Mouse (Mus musculus): ENCODE measurements around the gene Adgrb3. TPM values are rescaled to one million over a fixed set of nuclear protein-coding genes. Genes with fewer than 3 reads are reported as not detected.

Gene Adgrb3
- polyA plus RNA-seq, 1 experiment from 2014 or later, result 0.43 TPM

DNA sequence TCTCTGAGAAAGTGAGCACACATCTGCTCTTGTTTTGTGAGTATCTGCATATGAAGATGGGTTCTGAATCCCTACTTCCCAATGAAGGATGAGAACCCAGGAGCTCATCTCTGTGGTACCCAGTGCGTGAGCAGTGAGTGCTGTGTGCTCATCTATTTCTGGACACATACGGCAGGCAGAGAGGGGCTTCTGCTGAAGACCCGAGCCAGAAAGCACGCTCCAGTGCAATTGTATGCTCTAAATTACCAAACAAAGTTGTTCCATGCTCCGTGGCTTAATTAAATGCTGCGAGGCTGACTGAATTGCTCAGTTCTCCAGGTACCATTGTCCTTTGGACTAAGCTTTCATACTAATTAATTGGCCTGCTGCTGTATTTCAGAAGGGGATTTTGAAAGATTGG is 648.9 kb downstream of the Adgrb3 start:
- Histone ChIP-seq H3K9ac (ENCODE audit: low read depth, low read length) (no peak overlapping the region), H3K27me3 (replicated peaks; ENCODE audit: control insufficient read depth, insufficient read depth, low read length) (no peaks in the 10 kb centered on the region), H3K36me3 (ENCODE audit: control insufficient read depth, insufficient read depth, low read length) (no peaks in the 10 kb centered on the region), H3K4me3 (ENCODE audit: low read depth, low read length) (no peak overlapping the region), H3K27ac (ENCODE audit: low read depth, low read length) (no peak overlapping the region), H3K4me1 (replicated peaks; ENCODE audit: control insufficient read depth, insufficient read depth, low read length) (no peaks in the 10 kb centered on the region), H3K4me2 (no peak overlapping the region), H3K9me3 (ENCODE audit: control insufficient read depth, low read length) (no peaks in the 10 kb centered on the region)
- DNase-seq (ENCODE audit: low spot score) (no peak), ATAC-seq (replicated peaks; ENCODE audit: low FRiP score) (no peak)
- WGBS, result 66% methylated on average over 6 of the region's 6 CpGs

DNA sequence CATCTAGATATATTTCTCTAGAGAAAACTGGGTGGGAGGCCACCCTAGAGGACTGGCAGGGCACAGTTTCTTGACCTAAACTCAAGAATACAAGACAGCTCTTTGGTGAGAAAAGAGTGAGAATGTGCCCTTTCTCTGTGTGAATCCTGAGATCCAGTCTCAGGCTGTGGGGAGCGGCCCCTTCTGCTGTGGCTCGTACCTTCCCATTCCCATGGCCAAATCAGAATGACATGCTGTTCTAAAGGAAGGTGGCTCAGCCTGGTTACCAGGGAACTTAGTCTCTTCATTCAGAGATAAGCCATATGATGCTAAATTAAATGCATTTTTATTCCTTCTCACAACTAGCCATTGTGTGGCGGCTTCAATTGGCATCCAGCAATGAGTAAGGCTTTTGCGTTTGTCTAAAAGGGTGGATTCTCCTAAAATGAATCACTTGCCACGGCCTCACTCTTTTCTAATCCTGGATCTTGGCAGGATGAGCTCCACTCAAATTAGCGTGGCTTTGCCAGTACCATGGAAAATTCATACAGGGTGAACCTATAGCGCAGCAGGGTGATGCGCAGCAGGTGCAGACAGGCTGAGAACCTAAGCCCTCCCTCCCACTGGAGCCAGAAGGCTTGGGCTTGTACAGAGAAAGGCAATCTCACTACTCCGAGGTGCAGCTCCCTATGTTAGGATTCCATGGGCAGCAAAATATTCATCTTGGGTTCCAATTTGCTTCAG is 649.5 kb downstream of the Adgrb3 start:
- no peak overlapping the region for H3K27ac ChIP-seq (ENCODE audit: low read depth, low read length)
- ATAC-seq (replicated peaks; ENCODE audit: low FRiP score), result no peak
- no peaks in the 10 kb centered on the region for H3K4me1 ChIP-seq (replicated peaks; ENCODE audit: control insufficient read depth, insufficient read depth, low read length)

DNA sequence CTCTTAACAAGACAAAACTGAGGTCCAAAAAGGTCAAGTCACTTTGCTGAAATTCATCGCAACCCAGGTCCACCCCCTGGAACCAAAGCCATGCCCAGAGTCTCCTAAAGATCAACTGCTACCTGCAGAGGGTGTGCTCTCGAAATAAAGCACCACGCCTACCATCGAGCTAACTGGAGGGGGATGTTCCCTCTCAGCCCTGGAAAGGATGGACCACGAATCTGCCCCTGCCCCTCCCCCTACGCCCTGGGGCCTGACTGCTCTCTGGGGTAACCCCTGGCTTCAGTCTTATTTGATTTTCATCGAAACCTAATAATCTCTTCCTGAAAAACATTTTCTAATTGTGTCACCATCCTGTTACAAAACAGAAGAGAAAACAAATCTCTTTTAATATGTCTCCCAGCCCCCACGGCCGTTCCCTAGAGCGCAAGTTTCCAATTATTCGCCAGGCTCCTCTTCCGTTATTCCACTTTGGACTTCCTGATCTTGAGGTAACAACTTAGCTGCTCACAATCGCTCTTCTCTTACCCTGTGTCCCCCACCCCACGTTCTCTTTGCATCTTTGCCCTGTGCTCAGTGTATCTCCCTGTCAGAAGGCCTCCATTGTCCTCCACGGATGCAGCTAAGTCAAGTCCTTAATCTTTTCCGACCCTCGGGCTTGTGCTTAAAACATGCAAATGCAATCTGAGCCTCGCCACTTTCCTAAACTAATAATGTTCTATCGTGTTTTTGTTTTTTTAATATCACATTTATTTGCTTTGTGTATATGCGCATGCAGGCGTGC is 651.0 kb downstream of the Adgrb3 start:
- H3K4me1 ChIP-seq (replicated peaks; ENCODE audit: control insufficient read depth, insufficient read depth, low read length), result no peaks in the 10 kb centered on the region
- 50% methylated on average over 21 of the region's 21 CpGs for WGBS
- no peaks in the 10 kb centered on the region for H3K36me3 ChIP-seq (ENCODE audit: control insufficient read depth, insufficient read depth, low read length)
- DNase-seq (ENCODE audit: low spot score), result no peak
- H3K27me3 ChIP-seq (replicated peaks; ENCODE audit: control insufficient read depth, insufficient read depth, low read length), result no peaks in the 10 kb centered on the region
- H3K27ac ChIP-seq (ENCODE audit: low read depth, low read length), result no peak overlapping the region
- H3K9me3 ChIP-seq (ENCODE audit: control insufficient read depth, low read length), result no peaks in the 10 kb centered on the region
- H3K4me3 ChIP-seq (ENCODE audit: low read depth, low read length), result no peak overlapping the region
- no peak overlapping the region for H3K9ac ChIP-seq (ENCODE audit: low read depth, low read length)
- ATAC-seq (replicated peaks; ENCODE audit: low FRiP score), result no peak
- no peak overlapping the region for H3K4me2 ChIP-seq

More for the DNA sequence above, 649.5 kb downstream of the Adgrb3 start:
- Histone ChIP-seq H3K4me2 (no peak overlapping the region), H3K36me3 (ENCODE audit: control insufficient read depth, insufficient read depth, low read length) (no peaks in the 10 kb centered on the region), H3K4me3 (ENCODE audit: low read depth, low read length) (no peak overlapping the region), H3K9me3 (ENCODE audit: control insufficient read depth, low read length) (no peaks in the 10 kb centered on the region), H3K9ac (ENCODE audit: low read depth, low read length) (no peak overlapping the region), H3K27me3 (replicated peaks; ENCODE audit: control insufficient read depth, insufficient read depth, low read length) (no peaks in the 10 kb centered on the region)
- WGBS, result 59% methylated on average over 9 of the region's 9 CpGs
- no peak for DNase-seq (ENCODE audit: low spot score)

DNA sequence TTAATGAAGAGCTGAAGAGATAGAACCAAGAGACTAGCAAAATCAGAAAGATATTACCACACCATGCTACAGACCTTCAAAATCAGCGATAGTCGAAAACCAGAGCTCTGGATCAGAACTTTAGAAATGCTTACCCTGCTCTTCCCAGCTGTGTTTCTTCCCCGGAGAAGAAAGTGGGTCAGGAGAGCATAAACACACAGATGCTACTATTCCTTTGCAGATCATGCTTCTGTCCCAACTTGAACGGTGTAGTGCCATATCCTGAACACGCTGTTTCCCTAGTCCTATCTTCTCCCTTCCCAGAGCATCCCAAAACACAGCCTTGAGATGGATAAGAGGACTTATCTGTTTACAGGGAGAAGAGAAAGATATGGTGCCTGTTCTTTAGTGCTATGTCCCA is 662.4 kb downstream of the Adgrb3 start:
- Histone ChIP-seq H3K4me1 (replicated peaks; ENCODE audit: control insufficient read depth, insufficient read depth, low read length) (no peaks in the 10 kb centered on the region), H3K4me3 (ENCODE audit: low read depth, low read length) (no peak overlapping the region), H3K36me3 (ENCODE audit: control insufficient read depth, insufficient read depth, low read length) (no peaks in the 10 kb centered on the region), H3K27me3 (replicated peaks; ENCODE audit: control insufficient read depth, insufficient read depth, low read length) (no peaks in the 10 kb centered on the region), H3K4me2 (no peak overlapping the region), H3K9me3 (ENCODE audit: control insufficient read depth, low read length) (no peaks in the 10 kb centered on the region), H3K9ac (ENCODE audit: low read depth, low read length) (no peak overlapping the region), H3K27ac (ENCODE audit: low read depth, low read length) (no peak overlapping the region)
- WGBS, result 80% methylated on average over 5 of the region's 5 CpGs
- no peak for DNase-seq (ENCODE audit: low spot score)
- ATAC-seq (replicated peaks; ENCODE audit: low FRiP score), result no peak

DNA sequence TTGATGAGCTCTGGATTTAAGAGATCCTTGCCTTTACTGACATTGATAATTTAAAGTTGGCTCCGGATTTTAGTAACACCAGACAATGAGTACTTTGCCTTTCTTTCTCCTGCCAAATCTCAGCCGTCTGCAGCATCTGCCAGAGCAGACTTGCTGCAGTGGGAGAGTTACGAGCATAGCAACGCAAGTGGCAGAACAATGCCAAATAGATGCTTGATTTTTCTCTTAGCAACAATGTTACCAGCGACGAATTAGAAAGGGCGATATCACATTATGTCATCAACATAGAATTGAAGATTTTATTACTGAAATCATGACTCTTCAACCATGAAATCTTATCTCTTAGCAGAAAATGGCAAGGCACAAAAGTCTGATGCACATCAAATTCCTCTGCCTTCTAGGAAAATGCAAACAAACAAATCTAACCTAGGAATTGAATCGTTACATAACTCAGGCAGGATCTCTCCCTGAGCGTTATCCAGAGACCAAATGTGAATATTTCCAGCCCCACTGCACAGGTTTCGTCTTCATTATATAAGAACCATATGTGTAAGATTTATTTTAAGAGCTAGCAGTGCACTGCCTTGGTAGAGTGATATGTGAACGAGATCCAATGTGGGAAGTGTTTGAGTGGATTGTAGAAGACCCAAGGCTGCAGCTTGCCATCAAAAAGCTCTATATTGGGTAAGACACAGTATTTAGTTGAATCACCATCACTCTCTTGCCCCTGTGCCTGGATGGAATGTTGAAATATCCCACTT is 663.3 kb downstream of the Adgrb3 start:
- no peaks in the 10 kb centered on the region for H3K27me3 ChIP-seq (replicated peaks; ENCODE audit: control insufficient read depth, insufficient read depth, low read length)
- no peak overlapping the region for H3K27ac ChIP-seq (ENCODE audit: low read depth, low read length)
- DNase-seq (ENCODE audit: low spot score) (no peak), ATAC-seq (replicated peaks; ENCODE audit: low FRiP score) (no peak)
- no peak overlapping the region for H3K9ac ChIP-seq (ENCODE audit: low read depth, low read length)
- WGBS, result 77% methylated on average over 11 of the region's 11 CpGs
- no peaks in the 10 kb centered on the region for H3K9me3 ChIP-seq (ENCODE audit: control insufficient read depth, low read length)
- H3K4me2 ChIP-seq, result no peak overlapping the region
- H3K4me1 ChIP-seq (replicated peaks; ENCODE audit: control insufficient read depth, insufficient read depth, low read length), result no peaks in the 10 kb centered on the region
- no peaks in the 10 kb centered on the region for H3K36me3 ChIP-seq (ENCODE audit: control insufficient read depth, insufficient read depth, low read length)
- no peak overlapping the region for H3K4me3 ChIP-seq (ENCODE audit: low read depth, low read length)

DNA sequence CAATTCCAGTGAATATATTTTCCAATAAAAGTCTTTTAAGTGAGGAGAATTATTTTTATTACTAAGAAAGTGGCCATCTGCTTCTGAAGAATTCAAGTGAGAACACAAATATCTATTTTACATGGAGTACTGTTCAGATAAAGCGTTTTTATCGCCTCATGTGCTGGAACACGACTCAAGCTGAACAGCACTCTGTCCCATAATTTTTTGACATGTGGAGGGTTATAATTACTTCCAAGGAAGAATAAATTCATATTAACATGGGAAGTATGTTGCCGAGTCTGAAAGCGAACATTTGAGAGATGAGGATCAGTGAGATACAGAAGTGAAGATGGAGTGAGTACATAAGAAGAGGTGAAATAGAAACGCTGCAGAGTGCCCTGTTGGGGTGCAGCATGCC is 665.9 kb downstream of the Adgrb3 start:
- ATAC-seq (replicated peaks; ENCODE audit: low FRiP score), result no peak
- Histone ChIP-seq H3K4me2 (no peak overlapping the region), H3K36me3 (ENCODE audit: control insufficient read depth, insufficient read depth, low read length) (no peaks in the 10 kb centered on the region), H3K9me3 (ENCODE audit: control insufficient read depth, low read length) (no peaks in the 10 kb centered on the region), H3K4me3 (ENCODE audit: low read depth, low read length) (no peak overlapping the region), H3K4me1 (replicated peaks; ENCODE audit: control insufficient read depth, insufficient read depth, low read length) (no peaks in the 10 kb centered on the region), H3K27ac (ENCODE audit: low read depth, low read length) (no peak overlapping the region), H3K9ac (ENCODE audit: low read depth, low read length) (no peak overlapping the region), H3K27me3 (replicated peaks; ENCODE audit: control insufficient read depth, insufficient read depth, low read length) (no peaks in the 10 kb centered on the region)
- WGBS, result 68% methylated on average over 6 of the region's 6 CpGs
- no peak for DNase-seq (ENCODE audit: low spot score)

DNA sequence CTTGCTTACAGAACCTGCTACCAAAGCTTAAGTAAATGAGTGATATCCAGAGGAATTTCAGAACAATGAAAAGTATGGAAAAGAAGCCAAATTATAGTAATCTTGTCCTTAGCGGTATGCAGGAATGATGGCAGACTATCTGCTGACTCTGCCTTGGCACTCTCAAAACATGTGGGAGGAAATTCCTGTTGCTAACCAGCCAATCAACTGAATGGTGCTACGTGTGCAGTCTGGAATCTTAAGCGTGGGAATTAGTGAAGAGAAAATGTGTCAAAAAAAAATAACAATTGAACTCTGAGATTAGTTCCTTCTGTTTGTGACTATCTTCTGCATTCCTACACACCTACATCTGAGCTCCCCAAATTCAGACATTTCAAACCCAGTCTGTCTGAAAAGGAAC is 683.3 kb downstream of the Adgrb3 start:
- Histone ChIP-seq H3K36me3 (ENCODE audit: control insufficient read depth, insufficient read depth, low read length) (no peaks in the 10 kb centered on the region), H3K9ac (ENCODE audit: low read depth, low read length) (no peak overlapping the region), H3K27me3 (replicated peaks; ENCODE audit: control insufficient read depth, insufficient read depth, low read length) (no peaks in the 10 kb centered on the region), H3K4me3 (ENCODE audit: low read depth, low read length) (no peak overlapping the region), H3K27ac (ENCODE audit: low read depth, low read length) (no peak overlapping the region), H3K4me1 (replicated peaks; ENCODE audit: control insufficient read depth, insufficient read depth, low read length) (no peaks in the 10 kb centered on the region), H3K9me3 (ENCODE audit: control insufficient read depth, low read length) (no peaks in the 10 kb centered on the region), H3K4me2 (no peak overlapping the region)
- 61% methylated on average over 3 of the region's 3 CpGs for WGBS
- DNase-seq (ENCODE audit: low spot score) (no peak), ATAC-seq (replicated peaks; ENCODE audit: low FRiP score) (no peak)

DNA sequence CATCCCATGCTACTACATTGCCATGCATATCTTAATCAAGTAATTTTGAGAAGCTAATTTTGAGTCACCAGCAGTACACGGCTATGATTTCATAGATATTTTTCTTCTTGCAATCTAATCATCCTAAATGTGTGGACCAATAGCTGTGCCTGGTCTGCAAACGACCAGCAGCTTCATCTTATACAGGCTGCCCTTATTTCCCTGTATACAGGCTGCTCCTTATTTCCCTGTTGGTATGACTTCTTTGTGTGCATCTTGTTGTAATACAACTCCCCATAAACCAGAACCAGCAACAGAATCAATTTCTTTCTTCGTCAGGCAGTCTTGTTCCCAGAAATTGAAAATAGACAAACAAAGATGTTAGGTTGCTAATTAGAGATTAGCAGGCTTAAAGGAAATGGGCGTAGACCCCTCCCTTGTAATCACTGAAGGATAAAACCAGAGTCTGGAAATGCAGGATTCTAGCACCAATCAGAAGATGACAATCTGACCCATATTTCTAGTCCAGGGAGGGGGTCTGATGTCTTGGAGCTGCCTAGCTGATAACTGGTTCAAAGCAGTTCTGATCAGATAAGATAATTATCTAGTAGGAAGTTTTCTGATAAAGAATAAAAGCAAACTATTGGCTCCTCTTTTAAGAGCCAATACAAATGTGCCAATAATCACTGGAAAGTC is 697.2 kb downstream of the Adgrb3 start:
- WGBS, result 66% methylated on average over 4 of the region's 4 CpGs
- Histone ChIP-seq H3K9me3 (ENCODE audit: control insufficient read depth, low read length) (no peaks in the 10 kb centered on the region), H3K27me3 (replicated peaks; ENCODE audit: control insufficient read depth, insufficient read depth, low read length) (no peaks in the 10 kb centered on the region), H3K27ac (ENCODE audit: low read depth, low read length) (no peak overlapping the region), H3K4me2 (no peak overlapping the region), H3K36me3 (ENCODE audit: control insufficient read depth, insufficient read depth, low read length) (no peaks in the 10 kb centered on the region), H3K4me1 (replicated peaks; ENCODE audit: control insufficient read depth, insufficient read depth, low read length) (no peaks in the 10 kb centered on the region), H3K9ac (ENCODE audit: low read depth, low read length) (no peak overlapping the region), H3K4me3 (ENCODE audit: low read depth, low read length) (no peak overlapping the region)
- no peak for ATAC-seq (replicated peaks; ENCODE audit: low FRiP score)
- no peak for DNase-seq (ENCODE audit: low spot score)

Measured in liver, embryonic 11.5 days (tissue).